Mouse (Mus musculus) heart, adult 9 months (tissue): ENCODE measurements around the gene Dnal4.

Source experiments
- DNase-seq, 2 experiments: peaks; one replicate each; pipeline ENCODE4 v3.0.0; 2022; ENCODE audit warnings: low spot score in 2 of 2

Dnal4 gene

GRCm38 (mm10) chr15:79763601-79764246 is 13.9 kb downstream of the Dnal4 start:
- DNase-seq = no peak

DNA sequence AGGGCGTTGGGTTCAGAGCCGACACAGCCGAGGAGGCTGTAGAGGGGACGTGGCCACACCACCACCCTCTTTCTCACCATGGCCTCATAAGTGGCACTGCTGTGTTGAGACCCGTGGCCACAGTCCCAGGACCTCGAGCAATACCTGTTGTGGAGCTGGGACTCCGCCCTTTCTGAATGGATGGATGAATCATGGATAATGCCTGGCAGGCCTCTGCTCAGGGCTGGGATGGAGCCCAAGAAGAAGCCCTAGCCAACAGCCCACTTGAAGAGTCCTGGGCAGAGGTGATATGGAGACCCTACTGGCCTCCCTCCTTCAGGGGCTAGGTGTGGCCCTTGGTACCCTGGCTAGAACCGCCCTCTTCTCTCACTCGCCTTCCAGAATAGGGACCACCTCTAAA is 14.6 kb downstream of the Dnal4 start:
- DNase-seq = no peak

GRCm38 (mm10) chr15:79760956-79761355 is 16.7 kb downstream of the Dnal4 start:
- DNase-seq = no peak

DNA sequence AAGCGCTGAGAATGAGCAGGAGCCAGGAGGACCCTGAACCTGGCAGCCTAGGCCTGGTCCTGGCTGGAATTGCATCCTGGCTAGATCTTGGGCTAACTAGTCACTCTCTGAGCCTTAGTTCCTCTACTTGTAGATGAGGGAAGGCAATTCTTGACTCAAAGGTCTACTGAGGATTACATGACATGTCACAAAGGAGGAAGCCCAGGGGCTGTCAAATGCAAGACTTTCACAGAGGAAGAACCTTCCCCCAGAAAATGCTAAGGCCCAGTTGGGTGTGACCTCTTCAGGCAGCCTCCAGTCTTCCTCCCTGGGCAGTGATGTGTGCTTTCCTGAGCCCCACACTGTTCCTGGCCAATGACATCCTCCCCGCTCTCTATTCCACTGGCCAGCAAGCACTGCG is 20.5 kb downstream of the Dnal4 start:
- DNase-seq = no peak

GRCm38 (mm10) chr15:79755977-79756625 is 21.5 kb downstream of the Dnal4 start:
- no peak for DNase-seq

- no peak for DNase-seq
These were observed 22.5 kb downstream of the Dnal4 start for GRCm38 (mm10) chr15:79755176-79755575.

DNA sequence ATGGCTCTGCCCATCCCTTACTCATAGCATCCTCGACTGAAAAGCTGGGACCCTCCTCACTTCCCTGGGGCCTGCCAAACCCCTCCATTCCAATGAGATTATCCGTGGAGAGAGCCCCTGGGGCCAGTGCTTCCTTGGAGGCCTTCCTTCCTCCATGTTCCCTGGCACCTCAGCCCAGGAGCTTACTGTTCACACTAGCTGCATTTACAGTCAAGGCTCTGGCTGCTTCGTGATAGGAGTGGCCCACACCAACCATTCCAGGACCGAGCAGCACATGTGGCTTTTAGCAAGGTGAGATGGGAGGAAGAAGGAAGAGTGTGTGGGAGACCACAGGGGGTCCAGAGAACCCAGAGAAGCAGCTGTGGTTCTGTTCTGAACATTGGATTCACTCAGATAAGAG is 23.8 kb downstream of the Dnal4 start:
- no peak for DNase-seq

GRCm38 (mm10) chr15:79753420-79753752 is 24.3 kb downstream of the Dnal4 start:
- no peak for DNase-seq

DNA sequence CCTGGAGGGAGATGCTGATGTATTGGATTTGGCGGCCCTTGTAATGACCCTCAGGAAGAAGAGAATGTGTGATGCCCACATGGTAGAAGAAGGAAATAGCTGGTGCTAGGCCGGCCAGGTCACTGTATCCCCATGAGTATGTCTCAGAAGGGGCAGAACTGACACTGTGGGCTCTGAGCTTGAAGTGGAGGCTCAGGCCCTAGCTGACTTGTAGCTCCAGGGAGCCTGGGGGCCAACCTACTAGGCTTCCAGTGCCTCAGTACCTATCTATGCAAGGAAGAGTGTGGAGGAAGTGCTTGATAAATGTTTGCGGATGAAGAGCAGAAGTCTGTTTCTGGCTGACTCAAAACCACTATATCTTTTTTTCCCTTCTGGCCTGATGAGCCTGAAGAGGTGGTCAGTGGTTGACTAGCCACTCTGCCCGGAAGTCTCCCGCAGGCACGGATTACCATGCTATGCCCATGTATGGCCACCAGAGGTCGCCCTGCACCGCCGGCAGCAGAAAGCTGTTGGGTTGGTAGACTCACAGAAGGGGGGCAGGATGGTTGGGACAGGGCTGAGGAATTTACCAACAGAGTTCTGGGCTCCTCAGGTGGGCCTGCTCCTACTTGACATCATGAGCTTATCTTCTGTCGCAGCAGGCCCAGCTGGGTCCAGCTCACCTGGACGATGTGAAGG is 24.8 kb downstream of the Dnal4 start:
- peak in 1 of 2 experiments; percentile 75 for DNase-seq

DNA sequence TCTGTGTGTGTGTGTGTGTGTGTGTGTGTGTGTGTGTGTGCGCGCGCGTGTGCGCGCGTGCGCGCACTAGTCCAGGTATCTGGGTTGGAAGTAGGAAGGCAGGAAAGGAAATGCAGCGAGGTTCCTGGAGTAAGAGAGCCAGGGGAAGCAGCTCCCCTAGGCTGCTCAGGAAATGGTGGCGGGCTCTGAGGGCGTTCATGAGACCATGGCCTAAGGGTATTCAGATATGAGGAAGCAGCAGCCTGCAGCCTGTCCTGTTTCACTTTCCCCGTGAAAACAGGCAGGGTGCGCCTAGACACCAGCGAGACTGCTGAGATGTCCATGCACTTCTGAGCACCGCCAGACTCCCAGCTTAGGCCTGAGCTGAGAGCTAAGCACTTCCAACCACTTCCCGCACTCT is 25.9 kb downstream of the Dnal4 start:
- no peak for DNase-seq

DNA sequence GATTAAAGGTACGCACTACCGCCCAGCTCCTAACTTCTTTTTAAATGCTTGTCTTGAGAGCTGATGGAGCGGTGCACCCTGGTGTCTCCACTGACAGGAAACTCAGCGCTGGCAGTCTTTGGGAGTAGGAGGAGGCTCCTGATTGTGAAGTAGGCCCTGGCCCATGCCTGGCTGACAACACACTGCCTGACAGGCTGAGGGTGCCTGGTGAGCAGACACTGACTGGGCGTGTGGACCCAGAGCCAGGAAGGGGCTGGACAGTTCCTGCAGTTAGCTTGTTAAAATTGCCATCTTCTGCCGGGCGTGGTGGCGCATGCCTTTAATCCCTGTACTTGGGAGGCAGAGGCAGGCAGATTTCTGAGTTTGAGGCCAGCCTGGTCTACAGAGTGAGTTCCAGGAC is 27.4 kb downstream of the Dnal4 start:
- DNase-seq = no peak

- DNase-seq = no peak
These were observed 28.5 kb downstream of the Dnal4 start for GRCm38 (mm10) chr15:79749162-79749561.

DNA sequence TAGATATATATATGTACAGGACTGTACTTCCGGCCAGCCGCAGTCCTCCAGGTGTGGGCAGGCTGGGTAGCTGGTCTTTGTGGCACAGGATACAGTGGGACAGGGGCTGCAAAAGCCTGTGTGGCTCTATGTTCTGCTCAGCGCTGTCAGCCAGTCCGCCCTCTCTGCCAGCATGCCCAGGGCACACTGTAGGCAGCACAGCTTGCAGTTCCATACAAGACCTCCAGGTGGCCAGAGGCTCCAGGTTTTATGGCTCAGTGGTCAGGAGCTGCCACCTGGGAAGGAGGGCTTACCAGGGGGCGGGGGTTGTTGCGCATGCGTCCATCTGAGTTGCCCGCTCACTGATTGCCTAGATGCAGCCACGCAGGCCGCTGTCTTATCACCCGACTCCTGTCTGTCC is 29.7 kb downstream of the Dnal4 start:
- DNase-seq = no peak

DNA sequence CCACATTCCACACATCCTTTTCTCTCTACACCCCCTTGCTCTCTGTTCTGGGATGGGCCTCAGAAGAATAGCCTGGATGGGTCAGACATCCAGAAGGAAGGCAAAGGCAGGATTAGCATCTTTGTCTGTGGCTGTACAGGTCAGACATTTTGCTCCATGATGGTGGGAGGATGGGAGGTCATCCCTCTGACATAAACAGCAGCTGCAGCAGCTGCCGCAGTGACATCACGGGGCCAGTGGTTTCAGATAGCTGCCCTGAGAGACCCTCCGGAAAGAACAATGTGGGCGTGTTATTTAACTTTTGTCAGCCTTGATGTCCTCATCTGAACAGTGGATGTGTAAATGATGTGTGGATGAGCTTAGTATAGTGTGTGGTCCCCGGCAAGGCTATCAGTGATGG is 31.8 kb downstream of the Dnal4 start:
- no peak for DNase-seq

DNA sequence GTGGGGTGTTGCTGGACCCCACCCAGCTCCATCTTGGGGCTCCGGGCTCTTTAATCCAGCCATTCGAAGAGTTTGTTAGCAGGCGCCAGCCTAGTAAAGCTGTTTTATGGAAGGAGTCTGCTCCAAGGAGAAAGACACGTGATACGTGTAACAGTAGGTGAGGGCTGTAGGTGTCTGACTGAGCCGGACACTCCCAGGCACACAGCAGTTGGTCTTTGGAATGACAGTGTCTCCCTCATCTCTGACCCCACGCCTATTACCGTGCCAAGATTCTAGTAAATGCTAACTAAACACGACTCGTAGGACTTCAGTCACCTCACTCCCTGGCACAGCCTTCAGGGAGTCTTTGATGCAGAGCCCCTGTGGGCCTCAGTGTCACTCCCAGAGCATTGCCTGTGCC is 32.3 kb downstream of the Dnal4 start:
- no peak for DNase-seq

- DNase-seq = no peak
These were observed 32.9 kb downstream of the Dnal4 start for GRCm38 (mm10) chr15:79744742-79745141.

DNA sequence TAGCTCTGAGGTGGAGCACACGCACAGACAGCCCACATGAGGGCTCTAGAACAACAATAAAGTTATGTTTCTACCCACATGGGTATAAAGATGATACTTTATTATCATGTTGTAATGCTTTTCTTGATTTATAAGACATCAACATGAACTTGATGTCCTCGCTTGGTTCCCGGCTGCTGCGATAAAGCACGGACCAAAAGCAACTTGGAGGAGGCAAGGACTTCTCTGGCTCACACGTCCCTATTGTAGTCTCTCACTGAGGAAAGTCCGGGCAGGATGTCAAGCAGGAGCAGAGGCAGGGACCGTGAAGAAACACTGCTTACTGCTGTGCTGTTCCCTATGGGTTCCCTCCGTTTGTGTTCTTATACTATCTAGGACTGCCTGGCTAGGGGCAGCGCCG is 33.6 kb downstream of the Dnal4 start:
- no peak for DNase-seq

GRCm38 (mm10) chr15:79742706-79743023 is 35.0 kb downstream of the Dnal4 start:
- no peak for DNase-seq

GRCm38 (mm10) chr15:79741921-79742705 is 35.5 kb downstream of the Dnal4 start, which contains the start of gene Sun2:
Sun2 (minus strand) TSS chr15:79742536.
- DNase-seq = peak; percentile 92 to 93

GRCm38 (mm10) chr15:79741173-79741858 is 36.3 kb downstream of the Dnal4 start:
- DNase-seq = peak in 1 of 2 experiments; percentile 46

GRCm38 (mm10) chr15:79740739-79741138 is 36.9 kb downstream of the Dnal4 start:
- no peak for DNase-seq

GRCm38 (mm10) chr15:79734311-79734710 is 43.3 kb downstream of the Dnal4 start:
- DNase-seq = no peak
